Mouse (Mus musculus) kidney, adult 11 months (tissue): ENCODE measurements around the gene Gli1.

Experiments
- DNase-seq: peaks from one replicate; pipeline ENCODE4 v3.0.0; 2022

Gli1 gene

DNA sequence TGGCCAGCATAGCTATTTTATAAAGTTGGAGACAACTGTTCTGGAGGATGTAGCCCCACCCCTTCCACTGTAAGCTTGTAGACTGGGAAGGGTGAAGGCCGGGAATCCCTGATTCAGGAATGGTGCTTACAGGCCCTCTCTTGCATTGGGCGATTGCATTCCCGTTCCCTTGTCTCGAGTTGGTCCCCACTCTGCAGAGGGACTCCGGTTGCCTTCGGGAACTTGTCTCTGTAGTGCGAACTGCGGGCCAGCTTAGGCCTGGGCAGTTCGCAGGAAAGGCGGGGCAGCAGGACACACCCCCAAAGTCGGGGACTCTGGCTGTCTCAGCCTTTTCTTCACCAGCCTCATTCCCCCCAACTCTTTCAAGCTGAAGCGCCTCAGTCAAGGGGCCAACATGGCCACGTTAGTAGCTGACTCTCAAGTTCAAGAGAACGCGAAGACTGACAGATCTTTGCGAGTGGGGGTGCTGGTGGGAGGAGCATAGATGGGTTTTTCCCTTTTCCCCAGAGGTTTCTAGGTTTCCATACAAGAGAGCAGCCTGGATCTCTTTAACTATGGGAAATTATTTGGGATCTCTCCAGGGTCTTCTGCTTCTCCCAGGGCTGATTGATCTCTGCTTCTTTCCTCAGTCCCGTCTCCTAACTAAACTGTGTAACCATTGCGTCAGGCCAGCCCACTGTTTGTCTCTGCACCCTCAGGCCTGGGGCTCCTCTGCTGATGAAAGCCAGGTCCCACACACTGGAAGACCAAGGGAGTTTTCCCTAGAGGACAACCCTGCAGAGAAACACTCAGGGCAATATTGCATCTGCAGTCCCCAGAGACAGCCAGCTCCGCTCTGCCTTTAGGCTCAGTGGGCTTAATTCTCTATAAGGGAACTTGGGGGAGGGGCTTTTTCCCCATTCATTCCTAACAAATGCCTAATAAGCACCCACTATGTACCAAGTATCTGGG, 50.6 kb downstream of the Gli1 start:
- DNase-seq = no peak

DNA sequence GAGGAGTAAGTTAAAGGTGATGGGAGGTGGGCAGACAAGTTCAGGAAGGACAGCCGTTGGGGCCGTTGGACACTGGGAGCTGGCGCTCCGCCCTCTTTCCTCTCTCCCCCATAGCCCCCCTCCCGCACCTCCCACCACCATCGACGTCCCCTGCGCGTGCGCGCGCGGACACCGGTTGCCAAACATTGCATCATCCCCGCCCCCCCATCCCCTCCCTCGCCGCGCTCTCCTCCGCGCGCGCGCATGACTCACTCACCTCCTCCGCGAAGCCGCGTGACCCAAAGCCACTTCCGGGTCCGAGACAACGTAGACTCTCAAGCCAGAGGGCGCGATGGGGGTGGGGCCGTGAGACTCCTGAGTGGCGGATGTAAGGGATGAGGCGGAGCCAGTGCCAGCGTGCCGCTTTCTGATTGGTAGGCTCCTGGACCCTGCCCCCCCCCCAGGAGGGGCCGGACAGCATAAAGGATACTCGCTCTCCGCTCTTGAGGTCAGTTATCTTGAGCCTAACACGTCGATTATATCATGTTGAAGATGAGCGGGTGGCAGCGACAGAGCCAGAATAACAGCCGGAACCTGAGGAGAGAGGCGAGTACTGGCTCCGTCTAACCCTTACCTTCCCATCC, 51.4 kb downstream of the Gli1 start:
- peak; percentile 100 for DNase-seq

DNA sequence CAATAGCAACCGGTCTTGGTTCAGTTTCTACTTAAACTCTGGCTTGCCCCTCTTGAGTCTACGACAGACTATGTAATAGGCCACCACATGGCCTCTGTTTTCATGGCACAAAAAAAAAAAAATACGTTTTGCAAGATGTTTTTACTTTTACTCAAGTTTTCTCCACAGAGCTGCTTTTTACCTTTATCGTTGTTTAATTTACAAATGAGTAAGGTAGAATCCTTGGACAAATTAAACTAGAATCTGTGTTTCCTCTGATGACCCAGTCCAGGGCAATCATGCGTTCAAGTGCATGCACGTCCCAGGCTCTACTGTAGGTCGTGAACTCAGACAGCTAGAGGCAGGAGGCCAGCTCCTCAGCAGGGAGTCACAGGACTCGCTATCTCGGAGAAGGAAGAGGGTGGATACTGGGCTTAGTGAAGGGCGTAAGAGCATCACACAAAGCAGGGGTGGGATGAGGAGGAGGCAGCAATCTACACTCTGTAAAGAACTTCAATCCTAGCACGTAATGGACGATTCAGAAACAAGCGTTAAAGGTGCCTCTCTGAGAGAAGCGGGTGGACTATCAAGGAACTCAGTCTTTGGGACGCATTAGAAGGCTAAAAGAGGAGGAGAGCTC, 52.1 kb downstream of the Gli1 start:
- DNase-seq = peak; percentile 85

- DNase-seq = peak; percentile 94
These were observed 52.8 kb downstream of the Gli1 start, which contains the start of gene Mbd6 for GRCm38 (mm10) chr10:127288800-127289572. Mbd6 (minus strand) TSS chr10:127289018.

- no peak for DNase-seq
These were observed 53.4 kb downstream of the Gli1 start for GRCm38 (mm10) chr10:127288328-127288799.

DNA sequence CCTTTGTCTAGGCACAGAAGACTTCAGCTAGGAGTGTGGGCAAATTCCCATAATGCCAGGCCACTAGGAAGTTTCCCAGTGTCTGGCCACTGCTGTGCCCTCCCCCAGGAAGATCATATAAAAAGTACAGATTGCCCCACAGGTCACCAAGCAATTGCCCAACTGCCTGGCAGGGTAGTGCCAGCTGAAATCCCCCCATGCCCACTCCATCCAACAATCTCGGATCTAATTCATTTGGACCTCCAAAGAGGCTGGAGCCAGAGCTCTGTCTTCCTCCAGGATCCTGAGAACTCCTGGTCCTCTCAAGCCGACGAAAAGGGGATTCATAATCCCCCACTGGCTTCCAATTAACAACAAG, 53.9 kb downstream of the Gli1 start:
- DNase-seq = no peak

DNA sequence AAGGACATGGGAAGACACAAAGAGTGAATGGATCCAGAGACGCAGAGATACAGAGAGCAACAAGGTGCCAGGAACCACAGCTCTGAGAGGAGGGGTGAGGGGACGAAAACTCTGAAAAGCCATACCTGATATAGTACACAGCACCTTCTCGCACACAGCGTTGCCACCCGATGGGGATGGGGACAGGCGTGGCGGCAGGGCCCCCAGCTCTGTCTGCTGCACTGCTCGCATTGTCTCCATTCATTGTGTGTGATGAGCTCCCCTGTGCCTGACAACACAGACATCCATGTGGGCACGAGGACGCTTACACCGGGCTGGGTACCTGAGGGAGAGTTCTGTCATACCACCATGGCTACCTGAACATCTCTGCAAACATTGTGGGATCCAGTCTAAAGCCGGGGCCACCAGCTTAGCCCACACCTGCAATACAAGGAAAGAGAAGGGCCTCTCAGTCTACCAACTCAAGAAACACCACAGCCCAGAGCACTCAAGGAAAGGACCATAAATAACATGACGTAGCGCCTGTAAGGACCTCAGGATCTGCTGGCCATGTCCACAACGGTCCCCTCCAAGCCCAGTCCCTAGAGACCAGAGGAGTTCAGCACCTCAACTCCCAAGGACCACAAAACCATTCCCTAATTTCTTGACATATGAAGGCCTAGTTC, 54.4 kb downstream of the Gli1 start:
- DNase-seq = no peak

DNA sequence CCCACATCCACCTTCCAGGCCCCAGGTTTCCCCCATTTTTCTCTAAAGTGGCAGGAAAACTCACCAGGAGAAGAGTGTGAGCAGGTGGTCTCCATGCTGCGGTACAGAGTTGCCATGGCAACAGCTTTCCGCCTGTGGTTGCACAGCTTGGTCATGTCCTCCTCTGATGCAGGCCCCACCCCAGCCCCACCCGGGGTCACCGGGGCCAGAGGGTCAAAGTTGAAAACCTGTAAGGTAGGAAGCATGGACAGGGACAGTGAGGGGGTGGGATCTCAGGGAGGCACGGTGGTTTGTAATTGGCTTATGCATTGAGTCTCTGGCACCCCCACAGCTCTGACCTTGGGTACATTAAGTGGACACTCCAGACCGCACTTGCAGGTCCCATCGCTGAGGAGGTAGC, 55.0 kb downstream of the Gli1 start:
- DNase-seq = peak; percentile 36

- DNase-seq = no peak
These were observed 55.6 kb downstream of the Gli1 start for GRCm38 (mm10) chr10:127286194-127286593.

GRCm38 (mm10) chr10:127285644-127286043, 56.1 kb downstream of the Gli1 start:
- no peak for DNase-seq

DNA sequence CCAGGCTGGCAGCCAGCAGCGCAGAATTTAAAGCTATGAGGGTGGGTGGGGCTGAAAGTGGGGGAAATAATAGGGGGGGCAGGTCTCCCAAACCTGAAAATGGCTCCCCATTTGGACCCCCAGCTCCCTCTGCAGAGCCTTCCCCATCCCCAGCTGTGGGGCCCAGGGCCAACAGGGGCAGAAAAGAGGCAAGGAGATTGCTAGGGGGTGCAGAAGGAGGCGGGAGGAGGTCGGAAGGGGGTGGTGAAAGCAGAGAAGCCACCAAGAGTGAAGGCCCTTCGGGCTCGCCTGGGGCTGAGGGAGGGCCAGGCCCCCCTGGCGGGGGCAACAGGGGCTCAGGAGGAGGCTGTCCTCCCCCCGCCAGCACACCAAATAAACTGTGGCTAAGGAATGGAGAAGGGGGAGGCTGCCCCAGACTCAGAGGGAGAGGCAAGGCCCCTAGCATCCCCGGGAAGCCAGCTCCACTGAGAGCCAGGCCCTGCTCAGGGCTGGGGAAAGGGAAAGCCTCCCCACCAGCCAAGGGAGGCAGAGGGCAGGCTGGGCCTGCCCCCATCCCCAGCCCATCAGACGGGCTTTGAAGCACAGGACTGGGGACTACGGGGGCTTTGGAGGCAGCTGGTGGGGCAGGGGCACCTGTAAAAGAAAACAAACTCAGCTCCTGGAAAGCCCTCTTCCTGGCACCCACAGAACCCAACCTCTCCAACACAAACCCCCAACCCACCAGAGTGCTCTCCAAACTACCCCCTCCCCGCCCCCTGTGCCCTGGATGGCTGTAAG, 56.9 kb downstream of the Gli1 start:
- no peak for DNase-seq

DNA sequence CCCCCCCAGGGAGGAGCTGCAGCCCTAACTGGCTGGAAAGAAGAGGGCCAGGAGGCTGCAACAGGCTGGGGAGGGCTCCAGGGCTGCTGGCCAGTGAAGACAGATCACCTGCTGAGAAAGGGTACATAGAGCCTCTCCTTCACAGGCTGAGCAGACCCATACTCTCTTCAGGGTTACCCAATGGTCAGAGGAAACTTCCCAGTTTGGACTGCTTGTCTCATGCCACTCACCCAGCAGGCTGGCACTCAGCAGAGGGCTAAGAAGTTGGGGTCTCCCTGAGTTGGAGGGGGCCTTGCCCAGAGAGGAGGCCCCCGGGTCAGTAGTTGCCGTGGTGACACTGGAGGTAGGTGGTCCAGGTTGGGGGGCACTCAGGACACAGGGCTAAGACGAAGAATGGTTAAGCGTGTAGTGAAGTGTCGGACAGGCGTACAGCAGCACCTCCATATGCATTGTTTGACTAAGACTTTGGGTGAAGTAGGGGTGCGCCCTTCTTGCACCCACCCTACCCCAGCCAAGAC, 57.6 kb downstream of the Gli1 start:
- no peak for DNase-seq

GRCm38 (mm10) chr10:127282620-127283215, 59.1 kb downstream of the Gli1 start:
- DNase-seq = peak; percentile 30

GRCm38 (mm10) chr10:127281316-127281715, 60.5 kb downstream of the Gli1 start:
- peak; percentile 31 for DNase-seq
